Mouse (Mus musculus) neural tube, embryonic 15.5 days (tissue): Measurements from ENCODE around the gene Gm17349. TPM values are rescaled to one million over a fixed set of nuclear protein-coding genes. Genes with fewer than 3 reads are reported as not detected.

Experiments used
- ATAC-seq: fragments of 200-750 bp; cut with Nextera tagmentation; 2 replicates; pipeline ENCODE4 v1.8.0; 2017; ENCODE audit warnings: mild to moderate bottlenecking, moderate TSS enrichment, moderate library complexity; ENCODE audit not compliant: low FRiP score
- H3K27ac ChIP-seq: fragments of 300-500 bp; sonication (generic); replicated peaks from 2 replicates; pipeline ENCODE4 v1.5.1; 2015; ENCODE audit warnings: mild to moderate bottlenecking, inconsistent platforms
- H3K27me3 ChIP-seq: fragments of 300-500 bp; sonication (generic); replicated peaks from 2 replicates; pipeline ENCODE4 v1.6.1; 2015; ENCODE audit warnings: inconsistent platforms
- H3K36me3 ChIP-seq: fragments of 300-500 bp; sonication (generic); 2 replicates; pipeline ENCODE4 v1.6.1; 2015; ENCODE audit warnings: inconsistent platforms
- H3K4me1 ChIP-seq: fragments of 300-500 bp; sonication (generic); 2 replicates; pipeline ENCODE4 v1.6.1; 2015; ENCODE audit warnings: inconsistent platforms
- H3K4me2 ChIP-seq: fragments of 300-500 bp; sonication (generic); 2 replicates; pipeline ENCODE4 v1.6.1; 2015; ENCODE audit warnings: inconsistent platforms, mild to moderate bottlenecking, moderate library complexity
- H3K4me3 ChIP-seq: fragments of 300-500 bp; sonication (generic); replicated peaks from 2 replicates; pipeline ENCODE4 v1.5.1; 2015; ENCODE audit warnings: mild to moderate bottlenecking, inconsistent platforms
- H3K9ac ChIP-seq: fragments of 300-500 bp; sonication (generic); replicated peaks from 2 replicates; pipeline ENCODE4 v1.6.1; 2015; ENCODE audit warnings: mild to moderate bottlenecking, inconsistent platforms
- H3K9me3 ChIP-seq: fragments of 300-500 bp; sonication (generic); replicated peaks from 2 replicates; pipeline ENCODE4 v1.6.1; 2016; ENCODE audit warnings: inconsistent platforms
- WGBS: fragments of 180-500 bp; shearing (Covaris S2); methylation state at CpG from one replicate; pipeline ENCODE4 v1.1.7; 2015; ENCODE audit warnings: mixed read lengths; 5-methylcytosine and 5-hydroxymethylcytosine counted together
- polyA plus RNA-seq: library from polyadenylated mRNA; unstranded; fragments of >200 nt; fragmentation: Nextera tagmentation; extraction: Ambion mirVana; gene quantifications from 2 replicates; pipeline ENCODE4 v1.2.1, GENCODE M21; 2015

Gene Gm17349
- polyA plus RNA-seq, 1 experiment from 2014 or later, result not detected

DNA sequence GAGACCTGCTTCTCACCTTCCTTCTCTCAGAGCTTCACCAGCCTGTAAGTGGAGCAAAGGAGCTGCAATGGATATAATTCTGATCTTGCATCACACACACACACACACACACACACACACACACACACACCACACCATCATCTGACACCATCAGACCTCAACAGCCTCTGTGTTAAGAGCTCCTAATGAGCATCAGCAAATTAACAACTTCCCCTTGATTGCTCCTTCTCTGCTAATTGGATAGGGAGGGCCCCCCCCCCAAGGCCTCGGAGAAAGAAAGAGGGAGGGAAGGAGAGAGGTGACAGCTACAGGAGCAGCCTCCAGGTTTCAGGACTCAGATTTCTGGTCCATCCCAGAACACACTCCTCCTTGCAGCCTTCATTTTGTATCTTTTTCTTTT is 35.9 kb downstream of the Gm17349 start:
- H3K9ac ChIP-seq, result peak overlapping the region; percentile 93; the same call in 1 of the 2 replicates
- no peaks in the 10 kb centered on the region for H3K9me3 ChIP-seq
- peak overlapping the region; percentile 94 for H3K27ac ChIP-seq
- H3K27me3 ChIP-seq, result no peaks in the 10 kb centered on the region
- peak overlapping the region; percentile 69 for H3K4me3 ChIP-seq
- ATAC-seq, result no peak
- H3K4me2 ChIP-seq, result peak overlapping the region; percentile 80
- H3K36me3 ChIP-seq, result no peaks in the 10 kb centered on the region
- peaks cover 80% of the 10 kb centered on the region for H3K4me1 ChIP-seq
- WGBS, result 0% methylated on average over 1 of the region's 1 CpGs

DNA sequence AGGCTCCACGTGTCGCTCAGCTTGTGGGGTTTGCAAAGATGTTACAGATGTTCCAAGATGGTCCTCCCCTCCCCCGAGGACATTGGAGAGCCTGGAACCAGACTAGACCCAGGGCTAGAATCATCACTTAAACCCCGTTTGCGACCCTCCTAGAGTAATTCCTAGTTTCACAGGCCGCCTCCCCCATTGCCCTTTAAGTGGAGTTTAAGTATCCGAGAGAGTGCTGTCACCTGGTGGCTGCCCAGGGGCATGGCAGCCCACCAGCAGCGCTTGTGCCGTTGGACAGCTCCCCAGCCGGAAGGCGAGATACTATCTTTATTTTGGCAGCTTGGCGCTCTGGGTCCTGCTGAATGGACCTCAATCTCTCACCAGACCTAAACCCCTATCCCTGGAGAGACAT is 36.4 kb downstream of the Gm17349 start:
- H3K4me3 ChIP-seq, result peak overlapping the region; percentile 2; the same call in 1 of the 2 replicates
- peaks cover 80% of the 10 kb centered on the region for H3K4me1 ChIP-seq
- H3K9ac ChIP-seq, result no peak overlapping the region
- H3K27ac ChIP-seq, result peak overlapping the region; percentile 94
- no peaks in the 10 kb centered on the region for H3K36me3 ChIP-seq
- no peak for ATAC-seq
- no peaks in the 10 kb centered on the region for H3K27me3 ChIP-seq
- peak overlapping the region; percentile 80 for H3K4me2 ChIP-seq
- WGBS, result 2% methylated on average over 12 of the region's 12 CpGs
- H3K9me3 ChIP-seq, result no peaks in the 10 kb centered on the region

- Histone ChIP-seq H3K4me2 (no peak overlapping the region), H3K27ac (no peak overlapping the region), H3K27me3 (no peaks in the 10 kb centered on the region), H3K9me3 (no peaks in the 10 kb centered on the region), H3K36me3 (no peaks in the 10 kb centered on the region), H3K4me3 (no peak overlapping the region), H3K4me1 (peaks cover 69% of the 10 kb centered on the region), H3K9ac (no peak overlapping the region)
- WGBS, result 100% methylated on average over 2 of the region's 2 CpGs
- ATAC-seq, result no peak
These were observed 37.7 kb downstream of the Gm17349 start for GRCm38 (mm10) chr15:99667544-99667943.

GRCm38 (mm10) chr15:99664600-99665451 is 40.5 kb downstream of the Gm17349 start:
- H3K4me2 ChIP-seq, result peak overlapping the region; percentile 88
- under 1% methylated on average over 52 of the region's 52 CpGs for WGBS
- H3K36me3 ChIP-seq, result no peaks in the 10 kb centered on the region
- no peaks in the 10 kb centered on the region for H3K27me3 ChIP-seq
- peak overlapping the region; percentile 64 for H3K9ac ChIP-seq
- H3K4me1 ChIP-seq, result peaks cover 51% of the 10 kb centered on the region
- no peaks in the 10 kb centered on the region for H3K9me3 ChIP-seq
- H3K27ac ChIP-seq, result peak overlapping the region; percentile 91
- peak overlapping the region; percentile 41 for H3K4me3 ChIP-seq
- peak; percentile 46 for ATAC-seq

DNA sequence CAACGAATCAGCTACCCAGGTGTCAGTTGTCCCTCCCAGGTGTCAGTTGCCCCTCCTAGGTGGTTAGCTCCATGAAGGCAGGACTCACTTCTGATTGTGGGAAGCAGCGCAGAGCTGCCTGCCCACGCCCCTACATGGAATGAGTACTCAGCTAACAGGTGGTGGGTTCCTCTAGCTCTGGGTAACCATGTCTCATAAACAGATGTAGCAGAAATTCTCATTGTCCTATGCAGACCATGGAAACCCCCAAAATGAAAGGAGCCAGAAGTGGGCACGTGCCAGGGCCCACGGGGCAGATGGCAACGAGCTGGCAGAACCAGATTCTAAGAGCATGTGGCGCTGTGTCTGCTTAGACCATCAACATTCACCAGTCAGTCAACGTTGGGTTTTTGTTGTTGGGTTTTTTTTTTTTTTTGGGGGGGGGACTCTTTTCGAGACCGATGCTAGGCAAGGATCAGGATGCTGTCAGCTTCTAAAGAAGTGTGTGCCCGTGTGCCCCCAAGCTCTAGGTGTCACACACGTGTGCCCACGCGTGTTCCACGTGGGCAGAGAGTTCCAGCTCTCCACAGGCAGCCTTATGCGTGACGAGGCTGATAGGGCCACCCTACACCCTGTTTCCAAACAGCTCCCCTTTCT is 41.2 kb downstream of the Gm17349 start:
- 3% methylated on average over 17 of the region's 17 CpGs for WGBS
- Histone ChIP-seq H3K4me2 (peak overlapping the region; percentile 88), H3K27me3 (no peaks in the 10 kb centered on the region), H3K9me3 (no peaks in the 10 kb centered on the region), H3K4me1 (peaks cover 44% of the 10 kb centered on the region), H3K36me3 (no peaks in the 10 kb centered on the region), H3K9ac (peak overlapping the region; percentile 64), H3K4me3 (peak overlapping the region; percentile 41), H3K27ac (peak overlapping the region; percentile 91)
- ATAC-seq, result peak; percentile 32

DNA sequence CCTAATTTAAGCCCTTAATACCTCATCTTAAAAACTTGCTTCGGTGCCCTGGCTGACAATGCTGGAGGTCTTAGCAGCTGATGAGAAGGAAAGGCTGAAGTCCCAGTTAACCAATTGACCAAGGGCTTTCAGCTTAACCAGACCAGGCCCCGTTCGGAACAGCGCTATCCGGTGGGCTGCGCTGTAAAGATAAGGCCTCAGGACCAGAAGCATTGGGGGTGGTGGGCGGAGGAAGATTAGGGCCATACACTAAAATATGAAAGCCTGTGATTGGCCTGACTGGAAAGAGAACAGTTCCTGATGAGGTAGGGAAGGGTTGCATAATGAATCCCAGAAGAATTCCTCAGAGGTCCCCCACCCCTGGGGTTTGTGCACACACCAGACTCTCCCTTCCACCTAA is 42.9 kb downstream of the Gm17349 start:
- no peak for ATAC-seq
- no peaks in the 10 kb centered on the region for H3K9me3 ChIP-seq
- H3K36me3 ChIP-seq, result no peaks in the 10 kb centered on the region
- whole genome bisulfite sequencing, result 51% methylated on average over 7 of the region's 7 CpGs
- H3K4me3 ChIP-seq, result no peak overlapping the region
- H3K9ac ChIP-seq, result no peak overlapping the region
- H3K27me3 ChIP-seq, result no peaks in the 10 kb centered on the region
- 0 out of 2 replicates have a peak overlapping the region, but pooled peaks have one; percentile 23 for H3K27ac ChIP-seq
- peaks cover 35% of the 10 kb centered on the region for H3K4me1 ChIP-seq
- H3K4me2 ChIP-seq, result no peak overlapping the region

DNA sequence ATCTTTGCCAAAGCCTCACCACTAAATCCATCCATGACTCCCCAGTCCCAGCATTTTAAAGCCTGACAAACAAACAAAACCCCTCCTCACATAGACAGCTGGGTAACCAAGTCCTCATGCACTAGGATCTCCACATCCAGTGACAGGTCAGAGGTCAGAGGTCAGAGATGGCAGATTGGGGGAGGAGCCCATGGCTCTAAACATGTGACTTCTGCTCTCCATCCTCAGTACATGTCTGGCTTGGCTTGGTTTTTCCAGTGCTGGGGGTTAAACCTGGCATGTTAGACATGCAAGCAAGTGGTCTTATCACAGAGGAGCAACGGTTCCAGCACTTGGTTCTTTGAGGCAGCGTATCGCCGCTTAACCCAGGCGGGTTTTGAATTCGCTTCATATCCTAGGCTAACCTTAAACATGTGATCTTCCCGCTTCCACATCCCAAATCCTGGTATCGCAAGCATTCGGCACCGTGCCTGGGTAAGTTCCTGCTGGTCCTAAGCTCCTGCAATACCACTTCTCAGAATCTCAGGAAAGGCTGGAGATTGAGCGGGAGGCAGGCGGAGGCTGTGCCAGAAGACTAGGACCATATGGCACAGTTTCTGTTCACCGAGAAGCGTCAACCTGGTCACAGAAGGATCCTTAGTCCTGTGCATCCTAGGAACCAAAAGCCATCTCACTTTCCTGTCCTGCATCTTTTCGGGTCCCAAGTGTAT is 44.0 kb downstream of the Gm17349 start:
- Histone ChIP-seq H3K9ac (no peak overlapping the region), H3K9me3 (no peaks in the 10 kb centered on the region), H3K4me3 (no peak overlapping the region), H3K27me3 (no peaks in the 10 kb centered on the region), H3K36me3 (no peaks in the 10 kb centered on the region), H3K4me2 (no peak overlapping the region), H3K4me1 (peaks cover 32% of the 10 kb centered on the region), H3K27ac (no peak overlapping the region)
- ATAC-seq, result no peak
- 93% methylated on average over 15 of the region's 15 CpGs for WGBS

- H3K4me3 ChIP-seq, result no peak overlapping the region
- H3K9me3 ChIP-seq, result no peaks in the 10 kb centered on the region
- no peak overlapping the region for H3K27ac ChIP-seq
- no peaks in the 10 kb centered on the region; the same call in 1 of the 2 replicates for H3K27me3 ChIP-seq
- H3K4me1 ChIP-seq, result peaks cover 24% of the 10 kb centered on the region
- H3K36me3 ChIP-seq, result no peaks in the 10 kb centered on the region
- H3K4me2 ChIP-seq, result no peak overlapping the region
- H3K9ac ChIP-seq, result no peak overlapping the region
- WGBS, result 77% methylated on average over 2 of the region's 2 CpGs
- ATAC-seq, result no peak
These were observed 46.9 kb downstream of the Gm17349 start for GRCm38 (mm10) chr15:99658437-99658836.

GRCm38 (mm10) chr15:99655956-99656355 is 49.3 kb downstream of the Gm17349 start:
- Histone ChIP-seq H3K4me1 (peaks cover 33% of the 10 kb centered on the region), H3K4me2 (no peak overlapping the region), H3K4me3 (no peak overlapping the region), H3K36me3 (no peaks in the 10 kb centered on the region), H3K27ac (peak overlapping the region; percentile 29), H3K9ac (no peak overlapping the region), H3K9me3 (no peaks in the 10 kb centered on the region), H3K27me3 (no peaks in the 10 kb centered on the region; the same call in 1 of the 2 replicates)
- no peak for ATAC-seq
- WGBS, result 32% methylated on average over 9 of the region's 9 CpGs

DNA sequence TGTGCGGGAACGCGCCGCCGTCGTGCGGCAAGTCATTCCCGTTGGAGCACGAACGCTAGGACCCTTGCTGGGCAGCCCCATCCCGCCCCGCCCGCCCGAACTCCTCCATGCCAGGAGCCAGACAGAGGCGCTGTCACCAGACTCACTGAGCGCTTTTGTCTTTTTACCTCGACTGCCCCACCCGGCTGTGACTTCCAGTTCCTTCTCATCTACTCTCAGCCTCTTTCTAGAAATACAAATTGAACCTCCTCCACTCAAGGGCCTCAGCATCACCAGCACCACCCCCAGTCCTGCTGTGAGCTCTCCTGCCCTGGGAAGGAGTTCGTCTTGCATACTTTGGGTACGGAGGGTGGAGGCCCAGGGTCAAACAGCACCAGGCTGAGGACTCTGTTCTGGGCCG is 51.4 kb downstream of the Gm17349 start:
- H3K9ac ChIP-seq, result 0 out of 2 replicates have a peak overlapping the region, but pooled peaks have one; percentile 14
- peak overlapping the region; percentile 14; the same call in 1 of the 2 replicates for H3K27ac ChIP-seq
- H3K27me3 ChIP-seq, result no peaks in the 10 kb centered on the region; the same call in 1 of the 2 replicates
- peak overlapping the region; percentile 13 for H3K4me3 ChIP-seq
- H3K9me3 ChIP-seq, result no peaks in the 10 kb centered on the region
- WGBS, result 4% methylated on average over 21 of the region's 21 CpGs
- H3K4me1 ChIP-seq, result peaks cover 51% of the 10 kb centered on the region
- ATAC-seq, result no peak
- no peaks in the 10 kb centered on the region for H3K36me3 ChIP-seq
- H3K4me2 ChIP-seq, result peak overlapping the region; percentile 52

DNA sequence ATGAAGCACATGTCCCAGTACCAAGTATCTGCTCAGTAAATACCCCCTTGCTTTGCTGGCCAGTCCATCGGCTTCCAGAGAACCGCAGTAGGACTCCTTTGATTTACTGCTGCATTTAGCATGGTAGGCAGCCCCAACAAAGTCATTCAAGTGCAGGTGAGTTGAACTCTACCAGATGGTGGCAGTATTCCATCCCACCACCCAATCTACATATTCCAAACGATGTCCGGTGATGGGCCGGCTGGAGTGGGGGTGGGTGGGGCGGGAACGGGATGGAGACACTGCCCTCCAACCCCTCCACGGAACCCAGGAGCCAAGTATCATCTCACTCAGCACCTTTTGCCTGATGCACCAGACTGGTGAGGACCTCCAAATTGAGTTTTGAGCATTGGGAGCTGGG is 52.0 kb downstream of the Gm17349 start:
- 6% methylated on average over 8 of the region's 8 CpGs for WGBS
- Histone ChIP-seq H3K4me1 (peaks cover 55% of the 10 kb centered on the region), H3K27ac (0 out of 2 replicates have a peak overlapping the region, but pooled peaks have one; percentile 14), H3K36me3 (no peaks in the 10 kb centered on the region), H3K27me3 (no peaks in the 10 kb centered on the region; the same call in 1 of the 2 replicates), H3K4me3 (peak overlapping the region; percentile 13; the same call in 1 of the 2 replicates), H3K4me2 (peak overlapping the region; percentile 52), H3K9me3 (no peaks in the 10 kb centered on the region), H3K9ac (no peak overlapping the region)
- ATAC-seq, result no peak
